Mouse (Mus musculus): ENCODE measurements around the gene Wwox.

DNA sequence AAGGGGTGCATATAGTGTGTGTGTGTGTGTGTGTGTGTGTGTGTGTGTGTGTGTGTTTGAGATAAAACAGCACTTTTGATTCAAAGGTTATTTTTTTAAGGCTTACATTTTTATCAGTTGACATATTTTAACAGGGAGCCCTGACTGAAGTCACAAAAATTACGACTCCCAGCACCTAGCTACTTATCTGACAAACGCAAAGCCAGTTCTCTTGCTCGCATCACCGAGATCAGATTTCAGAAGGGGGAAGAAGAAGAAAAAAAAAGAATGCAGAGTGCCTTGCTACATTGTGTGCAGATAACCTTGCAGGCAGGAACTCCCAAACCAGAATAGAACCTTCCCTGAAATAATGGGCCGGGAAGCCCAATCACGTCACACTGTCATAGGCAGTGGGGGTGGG is 712.0 kb downstream of the Wwox start:
- TF ChIP-seq POLR2A (IDR thresholded peaks at IDR 0.05; ENCODE audit: borderline replicate concordance, low read depth, low read length) = no peak
- TF ChIP-seq CTCF (IDR thresholded peaks at IDR 0.05; ENCODE audit: low read depth, low read length) = no peak
